Mouse (Mus musculus) hindbrain, embryonic 10.5 days (tissue): ENCODE measurements around the gene Meis1. TPM values are rescaled to one million over a fixed set of nuclear protein-coding genes. Genes with fewer than 3 reads are reported as not detected.

ENCODE experiments used
- DNase-seq: peaks from one replicate; pipeline ENCODE4 v3.0.0-alpha.2; 2017; ENCODE audit warnings: low spot score
- H3K27ac ChIP-seq: fragments of 300-500 bp; sonication (generic); 2 replicates; pipeline ENCODE4 v1.5.1; 2016; ENCODE audit warnings: mild to moderate bottlenecking, moderate library complexity
- H3K27me3 ChIP-seq: fragments of 300-500 bp; sonication (generic); 2 replicates; pipeline ENCODE4 v1.6.1; 2016; ENCODE audit warnings: mild to moderate bottlenecking; ENCODE audit not compliant: poor library complexity, insufficient read depth, severe bottlenecking
- H3K36me3 ChIP-seq: fragments of 300-500 bp; sonication (generic); 2 replicates; pipeline ENCODE4 v1.6.1; 2016; ENCODE audit warnings: mild to moderate bottlenecking, moderate library complexity
- H3K4me1 ChIP-seq: fragments of 300-500 bp; sonication (generic); replicated peaks from 2 replicates; pipeline ENCODE4 v1.6.1; 2016; ENCODE audit warnings: mild to moderate bottlenecking
- H3K4me3 ChIP-seq: fragments of 300-500 bp; sonication (generic); 2 replicates; pipeline ENCODE4 v1.5.1; 2016; ENCODE audit warnings: mild to moderate bottlenecking, moderate library complexity
- H3K9me3 ChIP-seq: fragments of 300-500 bp; sonication (generic); 2 replicates; pipeline ENCODE4 v1.6.1; 2016; ENCODE audit warnings: mild to moderate bottlenecking, moderate library complexity
- WGBS: fragments of 180-500 bp; shearing (Covaris S2); methylation state at CpG from one replicate; pipeline ENCODE4 v1.1.7; 2016; 5-methylcytosine and 5-hydroxymethylcytosine counted together
- polyA plus RNA-seq: library from polyadenylated mRNA; unstranded; fragments of >200 nt; fragmentation: Nextera tagmentation; extraction: Ambion mirVana; gene quantifications from 2 replicates; pipeline ENCODE4 v1.2.1, GENCODE M21; 2016

Gene Meis1
- polyA plus RNA-seq, 1 experiment from 2014 or later, result 123 TPM

DNA sequence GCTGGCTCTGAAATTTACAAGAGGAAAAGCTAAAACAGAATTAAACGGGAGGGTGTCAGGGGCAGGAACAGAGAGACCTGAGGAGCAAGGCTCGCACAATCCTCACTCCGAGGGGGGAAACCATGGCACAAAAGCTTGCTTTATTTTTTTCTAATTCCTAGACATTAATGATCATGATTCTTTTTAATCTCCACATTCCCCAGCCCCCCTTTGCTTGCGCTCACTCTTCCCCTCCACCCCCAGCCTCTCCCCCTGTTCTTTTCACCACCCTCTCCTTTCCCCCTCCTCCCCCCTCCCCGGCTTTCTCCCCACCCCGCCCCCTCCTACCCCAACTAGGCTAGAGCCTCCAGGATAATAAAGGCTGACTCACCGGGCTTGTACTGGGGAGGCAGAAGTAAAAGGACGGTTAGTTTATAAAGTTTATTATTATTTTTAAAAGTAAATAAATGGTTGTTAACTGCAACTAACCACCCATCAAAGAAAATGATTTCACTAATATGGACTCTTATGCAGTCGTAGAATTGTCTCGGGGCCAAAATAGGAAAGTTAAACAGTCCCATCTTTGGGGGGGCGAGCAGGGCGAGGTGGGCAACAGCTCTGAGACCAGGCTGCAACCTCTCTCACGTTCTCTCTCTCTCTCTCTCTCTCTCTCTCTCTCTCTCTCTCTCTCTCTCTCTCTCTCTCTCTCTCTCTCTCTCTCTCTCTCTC, 139.9 kb downstream of the Meis1 start:
- H3K27ac ChIP-seq, result peak overlapping the region; percentile 90
- H3K9me3 ChIP-seq, result no peaks in the 10 kb centered on the region
- peak overlapping the region; percentile 60 for H3K4me3 ChIP-seq
- peaks cover 89% of the 10 kb centered on the region for H3K4me1 ChIP-seq
- peaks cover 28% of the 10 kb centered on the region for H3K27me3 ChIP-seq
- peak; percentile 53 for DNase-seq
- under 1% methylated on average over 13 of the region's 13 CpGs for WGBS
- peaks cover 13% of the 10 kb centered on the region for H3K36me3 ChIP-seq

DNA sequence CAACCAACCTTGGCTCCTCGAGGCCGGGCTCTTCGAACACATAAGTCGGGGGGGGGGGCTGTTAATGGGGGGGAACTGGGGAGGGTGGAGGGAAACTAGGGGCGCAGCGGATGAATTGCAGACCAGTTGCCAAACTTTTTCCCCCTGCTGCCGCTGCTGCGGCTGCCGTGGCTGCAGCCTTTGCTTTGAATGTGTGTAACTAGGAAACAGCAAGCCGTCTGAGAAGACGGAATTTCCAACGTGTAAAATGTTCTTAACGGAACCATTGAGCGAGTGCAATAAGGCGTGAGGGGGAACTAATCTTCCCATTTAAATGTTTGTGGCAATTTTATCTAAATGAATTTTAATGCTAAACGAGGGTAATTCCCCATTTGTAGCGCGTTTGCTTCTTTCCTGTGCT, 140.8 kb downstream of the Meis1 start:
- H3K27ac ChIP-seq, result peak overlapping the region; percentile 90
- H3K27me3 ChIP-seq, result peaks cover 34% of the 10 kb centered on the region
- peaks cover 87% of the 10 kb centered on the region for H3K4me1 ChIP-seq
- no peak for DNase-seq
- H3K36me3 ChIP-seq, result peaks cover 13% of the 10 kb centered on the region
- H3K4me3 ChIP-seq, result peak overlapping the region; percentile 60
- 0% methylated on average over 18 of the region's 18 CpGs for WGBS
- no peaks in the 10 kb centered on the region for H3K9me3 ChIP-seq

DNA sequence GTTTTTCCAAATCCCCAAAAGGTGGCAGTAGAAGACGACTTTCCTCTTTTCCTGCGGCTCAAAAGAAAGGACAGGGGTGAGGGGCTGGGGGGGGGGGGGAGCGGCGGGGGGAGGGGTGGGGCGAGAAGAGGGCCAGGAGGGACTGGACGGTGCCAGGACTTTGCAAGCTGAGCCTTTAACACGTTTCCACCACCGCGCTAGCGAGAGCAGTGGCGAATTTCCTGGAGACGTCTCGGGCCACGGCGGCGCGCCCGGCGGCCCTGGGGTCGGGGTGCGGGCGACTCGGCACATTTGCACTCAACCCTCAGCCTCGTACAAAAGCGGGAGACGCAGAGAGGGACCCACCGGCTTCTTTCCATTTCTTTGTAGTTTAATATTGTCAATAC, 141.2 kb downstream of the Meis1 start:
- H3K4me3 ChIP-seq, result peak overlapping the region; percentile 60
- peaks cover 87% of the 10 kb centered on the region for H3K4me1 ChIP-seq
- WGBS, result 0% methylated on average over 24 of the region's 27 CpGs
- peaks cover 13% of the 10 kb centered on the region for H3K36me3 ChIP-seq
- peak overlapping the region; percentile 90 for H3K27ac ChIP-seq
- peaks cover 34% of the 10 kb centered on the region for H3K27me3 ChIP-seq
- H3K9me3 ChIP-seq, result no peaks in the 10 kb centered on the region
- peak; percentile 90 for DNase-seq

DNA sequence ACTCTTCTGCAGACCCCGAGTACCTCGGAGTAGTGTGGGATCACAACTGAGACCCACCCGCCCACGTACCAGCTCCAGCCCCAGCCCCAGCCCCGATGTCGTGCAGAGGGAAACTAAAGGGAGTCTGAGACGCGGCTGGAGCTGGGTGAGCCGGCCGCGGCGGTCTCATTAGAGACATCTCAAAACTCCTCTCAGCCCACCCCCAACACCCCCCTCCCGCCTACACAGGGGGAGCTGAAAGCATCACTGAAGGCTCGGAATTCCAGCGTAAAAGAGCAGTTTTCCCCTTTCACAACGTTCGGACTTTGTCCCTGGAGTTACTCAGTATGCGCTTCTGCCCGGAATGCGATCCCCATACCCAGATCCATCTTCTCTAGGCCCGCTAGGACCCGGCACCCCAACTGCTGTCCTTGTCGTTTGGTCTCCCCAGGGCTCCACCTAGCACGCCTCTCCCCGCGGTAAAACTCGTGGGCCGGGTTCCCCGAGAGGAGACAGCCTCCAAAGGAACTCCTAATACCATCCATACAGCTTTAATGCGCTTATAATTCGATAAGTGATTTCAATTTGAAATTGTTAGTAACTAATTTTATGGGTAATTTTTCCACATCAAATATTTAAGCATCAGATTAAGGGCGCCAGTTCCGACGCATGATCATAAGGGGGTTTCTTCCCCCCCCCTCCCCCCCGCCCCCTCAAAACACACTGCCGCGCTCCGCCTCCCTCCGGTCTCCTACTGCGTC, 141.7 kb downstream of the Meis1 start:
- DNase-seq, result peak; percentile 73
- peaks cover 34% of the 10 kb centered on the region for H3K27me3 ChIP-seq
- H3K4me3 ChIP-seq, result peak overlapping the region; percentile 60
- H3K27ac ChIP-seq, result peak overlapping the region; percentile 90
- peaks cover 86% of the 10 kb centered on the region for H3K4me1 ChIP-seq
- peaks cover 13% of the 10 kb centered on the region for H3K36me3 ChIP-seq
- under 1% methylated on average over 40 of the region's 40 CpGs for WGBS
- no peaks in the 10 kb centered on the region for H3K9me3 ChIP-seq

DNA sequence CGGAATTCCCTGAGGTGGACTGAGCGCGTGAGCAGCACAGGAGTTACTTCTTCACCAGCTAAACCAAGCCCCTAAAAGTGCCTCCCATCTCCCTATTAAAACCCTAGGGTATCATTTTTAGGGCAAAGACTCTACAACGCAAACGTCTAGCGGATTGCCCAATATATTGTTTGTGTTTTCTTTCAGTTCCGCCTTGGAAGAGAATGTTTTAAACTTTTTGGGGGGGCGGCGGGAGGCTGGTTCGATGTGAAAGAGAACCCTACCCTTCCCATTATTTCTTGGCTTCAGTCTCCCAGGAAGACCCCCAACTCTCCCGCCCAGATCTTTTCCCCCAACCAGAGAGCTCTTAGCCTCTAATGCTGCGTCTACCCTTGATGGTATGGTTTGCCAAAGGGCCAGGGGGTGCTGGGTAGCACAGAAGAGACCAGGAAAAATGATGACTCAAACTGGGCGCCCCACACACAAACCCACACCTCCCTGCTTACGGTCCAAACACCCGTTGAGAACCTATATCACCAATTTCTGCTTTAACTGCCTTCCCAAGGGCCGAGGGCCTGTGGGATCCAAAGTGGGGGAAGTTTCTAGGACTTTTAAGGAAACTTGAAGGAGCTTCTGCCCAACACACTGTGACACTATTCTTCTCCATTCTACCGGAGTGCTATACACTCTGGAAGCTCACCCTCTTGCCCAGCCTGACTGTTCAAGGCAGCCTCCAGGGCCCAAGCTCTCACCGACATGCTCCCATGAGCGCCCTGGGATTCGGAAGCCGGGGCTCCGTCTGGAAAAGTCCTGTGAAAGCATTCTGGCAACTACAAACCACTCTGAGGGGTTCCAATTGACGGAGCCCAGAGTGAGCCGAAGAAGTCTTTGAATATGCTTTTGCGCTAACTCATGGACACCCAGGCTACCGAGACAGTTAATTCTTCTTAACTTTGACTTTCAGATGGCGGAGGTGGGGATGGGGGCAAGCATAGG, 142.6 kb downstream of the Meis1 start:
- Histone ChIP-seq H3K36me3 (peaks cover 5% of the 10 kb centered on the region; the same call in 1 of the 2 replicates), H3K27me3 (peaks cover 42% of the 10 kb centered on the region), H3K4me1 (peaks cover 85% of the 10 kb centered on the region), H3K27ac (peak overlapping the region; percentile 90), H3K9me3 (no peaks in the 10 kb centered on the region), H3K4me3 (peak overlapping the region; percentile 60)
- no peak for DNase-seq
- 3% methylated on average over 27 of the region's 27 CpGs for WGBS

DNA sequence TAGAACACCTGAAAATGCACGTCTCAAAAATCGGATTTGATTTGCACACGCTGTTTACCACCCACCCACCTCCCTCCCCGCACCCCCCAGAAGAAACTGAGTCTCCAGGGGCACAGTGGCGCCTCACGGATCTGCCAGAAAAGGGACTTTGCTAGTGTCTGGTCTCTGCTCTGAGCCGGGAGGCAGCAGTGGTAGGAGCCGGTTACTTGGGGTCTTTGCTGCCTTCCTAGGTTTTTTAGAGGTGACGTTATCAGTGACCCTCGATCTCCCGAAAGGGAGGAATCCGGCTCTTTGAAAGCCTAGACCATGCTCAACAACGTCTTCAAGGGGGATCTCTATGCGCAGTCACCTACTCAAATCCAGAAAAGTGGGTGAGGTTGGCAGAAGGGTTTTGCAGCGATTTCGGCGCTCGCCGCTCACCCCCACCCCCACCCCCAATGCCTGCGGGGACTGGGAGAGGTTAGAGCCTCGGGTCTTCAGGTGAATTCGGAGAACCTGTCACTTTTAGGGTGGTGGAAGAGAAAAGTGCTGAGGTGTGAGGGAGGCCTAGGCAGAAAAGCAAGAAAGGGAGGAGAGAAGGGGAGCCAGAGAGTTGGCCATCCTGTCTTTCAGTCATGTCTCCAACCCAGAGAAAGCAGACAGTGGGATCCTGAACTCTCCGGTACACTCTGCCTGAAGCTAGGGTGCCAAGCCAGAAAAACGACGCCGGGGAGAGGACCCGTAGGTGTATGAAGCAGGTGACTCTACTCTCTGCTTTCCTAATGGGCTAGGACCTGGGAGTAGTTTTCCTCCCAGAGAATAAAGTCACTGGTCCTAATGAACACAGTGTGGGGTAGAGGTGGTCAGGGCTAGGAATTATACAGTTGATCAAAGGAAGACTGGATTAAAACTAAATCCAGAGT, 143.5 kb downstream of the Meis1 start:
- Histone ChIP-seq H3K4me1 (peaks cover 85% of the 10 kb centered on the region), H3K9me3 (no peaks in the 10 kb centered on the region), H3K4me3 (peak overlapping the region; percentile 60), H3K27ac (peak overlapping the region; percentile 90), H3K36me3 (no peaks in the 10 kb centered on the region), H3K27me3 (peaks cover 52% of the 10 kb centered on the region)
- DNase-seq, result peak; percentile 54
- WGBS, result under 1% methylated on average over 27 of the region's 27 CpGs

DNA sequence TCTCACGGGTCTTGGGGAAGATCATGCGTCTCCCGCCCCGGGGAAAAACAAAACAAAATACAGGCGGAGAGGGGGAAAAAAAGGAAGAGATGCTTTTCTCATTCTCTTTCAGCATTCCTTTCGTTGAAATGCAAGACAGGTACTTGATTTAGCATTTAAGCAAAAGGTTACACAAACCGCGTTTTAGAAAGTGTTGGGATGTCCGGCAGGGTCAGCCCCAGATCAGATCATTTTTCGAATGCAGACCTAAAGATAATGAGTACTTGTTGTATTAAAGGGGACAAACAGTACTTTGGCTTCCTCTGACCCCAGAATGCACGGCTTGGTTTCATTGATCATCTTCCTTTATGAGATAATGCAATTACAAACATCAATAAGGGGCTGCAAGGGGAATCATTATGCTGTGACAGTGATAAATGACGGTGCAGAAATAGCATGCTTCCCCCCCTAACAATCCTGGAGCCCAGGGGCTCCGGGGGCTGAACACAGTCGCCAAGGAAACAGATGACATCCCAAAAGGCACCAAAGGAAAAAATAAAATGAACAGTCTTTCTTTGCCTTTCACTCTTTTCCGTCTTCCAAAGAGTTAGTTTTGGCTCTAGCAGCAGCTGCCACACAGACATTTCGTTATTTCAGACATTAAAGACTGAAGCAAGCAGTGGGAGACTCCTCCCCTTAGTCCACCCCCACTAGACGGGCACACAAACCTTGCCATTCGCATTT, 144.3 kb downstream of the Meis1 start:
- peak; percentile 63 for DNase-seq
- no peaks in the 10 kb centered on the region for H3K36me3 ChIP-seq
- H3K27me3 ChIP-seq, result peaks cover 60% of the 10 kb centered on the region
- peak overlapping the region; percentile 60 for H3K4me3 ChIP-seq
- no peaks in the 10 kb centered on the region for H3K9me3 ChIP-seq
- H3K27ac ChIP-seq, result peak overlapping the region; percentile 90
- WGBS, result under 1% methylated on average over 18 of the region's 18 CpGs
- peaks cover 85% of the 10 kb centered on the region for H3K4me1 ChIP-seq

DNA sequence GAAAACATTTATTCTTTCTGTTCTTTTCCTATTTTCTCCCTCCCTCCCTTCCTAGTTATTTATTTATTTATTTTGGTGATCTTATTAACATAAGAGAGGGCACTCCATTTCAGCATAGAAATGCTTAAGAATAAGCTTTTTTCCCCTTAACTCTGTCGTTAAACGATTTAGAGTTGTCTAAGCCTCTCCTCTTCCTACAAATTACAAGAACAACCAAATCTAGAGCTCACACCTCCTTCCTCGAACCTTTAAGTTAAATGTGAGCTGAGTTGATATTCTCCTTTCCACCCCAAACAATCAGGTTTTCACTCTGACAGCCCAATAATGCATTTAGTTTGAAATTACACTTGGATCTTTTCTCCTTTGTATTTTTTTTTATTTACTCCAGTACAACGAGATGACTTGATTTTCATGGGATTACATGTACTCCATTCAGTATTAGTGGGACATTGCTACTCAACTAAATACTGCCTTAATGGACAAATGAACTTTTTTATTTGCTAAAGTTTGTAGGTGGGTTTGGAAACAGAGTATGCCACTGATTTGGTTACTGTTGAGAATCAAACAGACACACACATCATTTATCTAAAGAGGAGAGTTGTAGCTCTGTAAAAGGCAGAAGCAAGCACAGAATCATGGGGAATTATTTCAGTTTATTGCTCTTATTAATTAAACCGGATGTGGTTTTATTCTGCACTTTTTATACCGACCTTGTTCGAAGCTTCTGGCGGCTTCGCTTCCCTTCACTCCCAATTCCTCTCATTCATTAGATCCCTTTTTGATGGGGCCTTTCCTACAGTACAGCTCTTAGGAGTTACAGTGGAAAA, 145.1 kb downstream of the Meis1 start:
- no peaks in the 10 kb centered on the region for H3K9me3 ChIP-seq
- peaks cover 68% of the 10 kb centered on the region for H3K27me3 ChIP-seq
- WGBS, result 2% methylated on average over 9 of the region's 9 CpGs
- H3K4me1 ChIP-seq, result peaks cover 78% of the 10 kb centered on the region
- no peak for DNase-seq
- peak overlapping the region; percentile 60 for H3K4me3 ChIP-seq
- H3K27ac ChIP-seq, result peak overlapping the region; percentile 90
- no peaks in the 10 kb centered on the region for H3K36me3 ChIP-seq

DNA sequence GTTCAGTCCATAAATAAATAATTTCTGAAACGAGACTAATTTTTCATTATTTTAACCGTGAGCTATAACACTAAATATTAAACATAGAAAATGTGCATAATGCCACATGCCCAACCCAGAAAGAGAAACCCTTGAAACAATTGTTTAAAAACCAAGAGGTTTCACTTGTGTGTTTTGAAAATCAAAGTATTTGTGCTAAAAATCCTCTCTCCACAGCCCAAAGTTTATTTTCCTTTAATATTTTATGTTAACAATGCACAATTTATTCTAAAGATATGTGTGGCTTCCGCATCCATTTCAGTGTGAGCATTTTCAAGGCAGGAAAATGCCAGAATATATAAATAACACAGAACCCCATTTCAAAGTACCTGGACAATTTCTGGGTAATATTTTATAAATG, 146.0 kb downstream of the Meis1 start:
- peak overlapping the region; percentile 62 for H3K4me3 ChIP-seq
- H3K9me3 ChIP-seq, result no peaks in the 10 kb centered on the region
- H3K36me3 ChIP-seq, result no peaks in the 10 kb centered on the region
- WGBS, result 5% methylated on average over 3 of the region's 3 CpGs
- peak overlapping the region; percentile 91 for H3K27ac ChIP-seq
- peaks cover 76% of the 10 kb centered on the region for H3K27me3 ChIP-seq
- H3K4me1 ChIP-seq, result peaks cover 77% of the 10 kb centered on the region
- no peak for DNase-seq

DNA sequence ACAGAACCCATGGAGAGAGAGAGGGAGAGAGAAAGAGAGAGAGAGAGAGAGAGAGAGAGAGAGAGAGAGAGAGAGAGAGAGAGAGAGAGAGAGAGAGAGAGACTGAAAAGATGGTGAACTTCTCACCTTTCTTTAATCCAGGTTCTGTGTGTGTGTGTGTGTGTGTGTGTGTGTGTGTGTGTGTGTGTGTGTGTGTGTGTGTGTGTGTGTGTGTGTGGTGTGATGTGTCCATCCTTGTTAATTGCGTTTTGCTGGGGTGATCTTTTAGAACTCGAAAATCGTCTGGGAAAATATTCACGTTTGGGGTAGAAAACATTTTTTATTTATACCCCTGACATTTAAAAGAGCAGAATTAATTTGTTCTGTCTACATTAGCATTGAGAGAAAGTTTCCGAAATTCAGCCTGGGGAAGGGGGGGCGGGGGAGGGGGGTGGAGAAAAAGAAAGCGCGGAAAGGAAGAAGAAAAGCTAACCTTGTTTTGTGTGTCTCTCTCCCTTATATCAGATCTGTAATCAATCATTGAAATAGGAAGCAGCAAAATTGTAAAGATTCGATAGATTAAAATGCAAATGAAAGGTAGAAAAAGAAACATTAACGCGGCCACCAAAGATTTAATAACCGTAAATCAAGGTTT, 146.6 kb downstream of the Meis1 start:
- Histone ChIP-seq H3K36me3 (no peaks in the 10 kb centered on the region), H3K27ac (peak overlapping the region; percentile 91), H3K4me3 (peak overlapping the region; percentile 62), H3K4me1 (peaks cover 74% of the 10 kb centered on the region), H3K9me3 (no peaks in the 10 kb centered on the region), H3K27me3 (peaks cover 79% of the 10 kb centered on the region)
- no peak for DNase-seq
- WGBS, result 5% methylated on average over 12 of the region's 12 CpGs
